Mouse (Mus musculus) left cerebral cortex, adult 11 months (tissue): ENCODE data around the gene Olfr205.
"Not testable (repeated sequence)": the region's sequence is repeated elsewhere in the genome, so short reads cannot be mapped to it uniquely, and the experiment has no call there.

Experiments used
- DNase-seq: peaks from one replicate; pipeline ENCODE4 v3.0.0; 2022; ENCODE audit warnings: low spot score

Olfr205 gene

GRCm38 (mm10) chr16:59331038-59331437, at the start of gene Olfr205:
TSS of gene Olfr205 (minus strand) at chr16:59331138.
- no peak for DNase-seq

DNA sequence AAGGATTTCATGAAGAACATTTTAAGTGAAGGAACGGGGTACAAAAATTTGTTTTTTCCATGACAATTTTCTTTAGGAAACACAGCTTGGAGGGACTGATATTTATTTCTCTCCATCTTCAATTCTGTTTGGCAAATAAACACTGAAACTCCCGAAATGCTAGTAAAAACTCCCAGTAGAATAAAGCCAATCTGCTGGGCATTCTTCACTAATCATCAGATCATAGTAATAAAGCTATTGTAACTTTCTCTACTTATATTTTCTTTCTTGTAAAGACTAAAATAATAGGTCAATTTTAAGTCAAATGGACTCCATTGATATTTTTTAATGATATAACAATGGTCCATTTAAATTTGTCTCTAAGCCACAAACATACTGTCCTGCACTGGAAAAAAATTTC, 33.0 kb upstream of the Olfr205 start, which contains the start of gene Olfr209:
Gene Olfr209, minus strand, starts transcription at position 101 of the 400 bp plus-strand sequence.
- no peak for DNase-seq

GRCm38 (mm10) chr16:59349146-59349545, 18.2 kb upstream of the Olfr205 start, which contains the start of gene Olfr206:
TSS of gene Olfr206 (minus strand) at chr16:59349246.
- no peak for DNase-seq

GRCm38 (mm10) chr16:59323262-59323661, 7.7 kb downstream of the Olfr205 start:
- not testable (repeated sequence) for DNase-seq

DNA sequence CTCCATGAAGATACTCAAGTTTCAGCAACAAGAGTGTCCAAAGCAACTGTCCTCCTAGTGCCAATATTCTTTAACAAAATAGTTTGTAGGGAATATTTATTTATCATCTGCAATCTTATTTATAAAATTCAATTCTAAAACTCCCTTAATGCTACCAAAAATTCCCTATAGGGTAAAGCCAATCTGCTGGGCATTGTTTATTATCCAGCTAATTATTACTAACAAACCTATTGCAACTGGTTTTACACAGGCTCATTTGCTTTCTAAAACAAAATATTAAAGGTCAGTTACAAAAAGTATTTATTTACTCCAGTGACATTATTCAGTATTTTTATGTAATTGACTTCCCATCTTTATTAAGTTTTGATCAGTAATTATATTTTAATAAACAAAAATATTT, 12.8 kb downstream of the Olfr205 start, which contains the start of gene Olfr204:
Gene Olfr204, minus strand, starts transcription at position 101 of the 400 bp plus-strand sequence.
- no peak for DNase-seq

DNA sequence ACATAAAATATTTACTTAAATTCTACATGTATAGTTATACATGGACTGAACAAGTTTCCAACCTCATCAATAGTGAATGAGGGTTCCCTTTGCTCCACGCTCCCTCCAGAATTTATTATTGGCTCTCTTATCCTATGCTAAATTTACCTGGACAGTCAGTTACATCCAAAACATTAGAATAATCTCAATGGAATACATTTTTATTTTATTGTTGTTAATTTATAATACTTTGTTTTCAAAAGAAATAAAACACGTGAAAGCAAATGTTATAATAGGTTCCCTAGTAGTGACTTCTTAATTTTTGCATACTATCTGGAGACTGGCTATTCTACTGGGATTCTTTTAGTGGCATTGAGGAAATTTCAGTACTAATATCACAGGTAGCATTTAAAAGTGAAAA, 32.4 kb downstream of the Olfr205 start, which contains the start of gene Olfr203:
Gene Olfr203, plus strand, starts transcription at position 301 of the 400 bp plus-strand sequence.
- DNase-seq: no peak

- not testable (repeated sequence) for DNase-seq
These were observed 43.4 kb downstream of the Olfr205 start for GRCm38 (mm10) chr16:59287576-59287975.

DNA sequence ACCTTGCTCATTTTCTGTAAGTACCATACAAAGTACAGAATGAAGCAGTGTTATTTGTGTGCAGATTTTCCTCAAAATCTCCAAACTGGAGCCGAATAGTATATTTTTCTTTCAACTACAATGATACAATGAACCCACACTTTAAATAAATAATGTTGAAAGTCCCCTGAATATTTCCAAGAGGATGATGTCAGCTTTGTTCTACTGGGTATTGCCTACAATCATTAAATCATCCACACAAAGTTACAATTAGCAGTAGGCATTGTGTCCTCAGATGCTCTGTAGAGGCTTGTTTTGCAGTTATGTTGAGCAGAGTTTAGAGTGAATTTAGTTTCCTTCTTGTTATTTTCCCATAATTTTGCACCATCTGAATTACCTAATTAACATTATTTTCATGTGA, 44.2 kb downstream of the Olfr205 start, which contains the start of gene Olfr202:
Gene Olfr202, minus strand, starts transcription at position 101 of the 400 bp plus-strand sequence.
- DNase-seq: no peak

GRCm38 (mm10) chr16:59283476-59283875, 47.5 kb downstream of the Olfr205 start:
- no peak for DNase-seq

DNA sequence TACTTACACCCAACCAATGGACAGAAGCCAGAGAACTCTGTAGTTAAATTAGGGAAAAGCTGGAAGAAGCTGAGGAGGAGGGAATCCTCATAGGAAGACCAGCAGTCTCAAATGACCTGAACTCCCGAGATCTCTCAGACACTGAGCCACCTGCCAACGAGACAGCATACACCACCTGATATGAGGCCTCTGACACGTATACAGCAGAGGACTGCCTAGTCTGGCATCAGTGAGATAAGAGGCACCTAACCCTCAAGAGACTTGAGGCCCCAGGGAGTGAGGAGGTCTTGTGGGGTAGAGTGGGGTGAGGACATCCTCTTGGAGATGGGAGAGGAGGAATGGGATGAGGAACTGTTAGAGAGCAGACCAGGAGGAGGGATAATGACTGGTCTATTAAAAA, 50.4 kb downstream of the Olfr205 start:
- no peak for DNase-seq
